Mouse (Mus musculus): ENCODE data around the gene Gm11037.

DNA sequence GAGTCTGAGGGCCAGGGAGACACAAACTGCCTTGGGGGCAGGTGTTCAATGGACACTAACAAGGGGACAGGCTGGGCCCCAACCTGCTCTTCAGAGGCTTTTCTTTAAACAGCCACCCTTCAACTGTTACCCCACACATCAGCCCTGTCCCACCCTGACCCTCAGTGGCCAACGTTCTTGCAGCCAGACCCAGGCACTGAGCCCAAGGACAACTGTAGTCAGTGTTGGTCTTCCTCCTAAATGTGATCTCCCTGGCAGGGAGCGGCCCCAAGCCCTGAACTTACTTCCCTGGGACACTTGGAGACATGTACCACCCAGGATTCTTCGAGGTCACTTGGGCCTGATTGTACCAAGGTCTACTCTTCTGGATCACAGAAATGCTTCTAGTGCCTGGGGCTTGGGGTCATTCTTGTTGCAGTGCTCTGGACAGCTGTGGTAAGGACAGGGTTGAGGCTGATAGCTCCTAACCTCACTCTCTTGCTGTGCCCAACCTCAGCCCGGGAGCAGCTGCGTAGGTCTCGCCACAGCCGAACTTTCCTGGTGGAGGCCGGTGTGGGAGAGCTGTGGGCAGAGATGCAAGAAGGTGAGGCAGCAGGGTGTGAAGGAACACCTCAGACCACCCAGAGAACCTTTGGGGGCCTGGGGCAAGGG lies 8.2 kb downstream of the Gm11037 start:
- TF ChIP-seq POLR2A (IDR thresholded peaks at IDR 0.05; ENCODE audit: extremely low read depth, insufficient read depth, low read length) (no peak), CTCF (IDR thresholded peaks at IDR 0.05; ENCODE audit: extremely low read depth, insufficient read depth, low read length) (no peak)
